Mouse (Mus musculus) cerebellum, adult 2 months (tissue): ENCODE measurements around the gene Zfp712. TPM values are rescaled to one million over a fixed set of nuclear protein-coding genes. Genes with fewer than 3 reads are reported as not detected.

Experiments
- DNase-seq, 2 experiments: peaks; one replicate each; pipeline ENCODE4 v3.0.0; 2021
- H3K27ac ChIP-seq: fragments of 200-500 bp; 2 replicates; pipeline ENCODE4 v1.5.1; 2012; ENCODE audit warnings: low read length, control low read depth, inconsistent platforms; ENCODE audit not compliant: insufficient read depth
- H3K27me3 ChIP-seq: fragments of 200-500 bp; 2 replicates; pipeline ENCODE4 v1.6.1; 2012; ENCODE audit warnings: inconsistent platforms, mild to moderate bottlenecking, low read length, moderate library complexity; ENCODE audit not compliant: control insufficient read depth, insufficient read depth
- H3K4me1 ChIP-seq: fragments of 200-500 bp; 2 replicates; pipeline ENCODE4 v1.6.1; 2011; ENCODE audit warnings: low read length; ENCODE audit not compliant: control insufficient read depth, insufficient read depth
- H3K4me3 ChIP-seq: fragments of 200-500 bp; replicated peaks from 2 replicates; pipeline ENCODE3; 2011; ENCODE audit warnings: mild to moderate bottlenecking, low read depth, low read length, control low read depth; ENCODE audit not compliant: insufficient read depth
- CTCF ChIP-seq: fragments of 200-500 bp; IDR thresholded peaks from 2 replicates; pipeline ENCODE4 v1.5.1; 2011; ENCODE audit warnings: low read depth, mild to moderate bottlenecking, control low read depth, low read length, moderate library complexity, borderline replicate concordance; ENCODE audit not compliant: insufficient read depth
- POLR2A ChIP-seq: fragments of 200-500 bp; IDR thresholded peaks from 2 replicates; pipeline ENCODE4 v1.6.1; 2011; ENCODE audit warnings: low read length, control low read depth, borderline replicate concordance; ENCODE audit not compliant: insufficient read depth
- WGBS: fragments of 180-500 bp; shearing (Covaris S2); methylation state at CpG from one replicate; pipeline ENCODE4 v1.1.7; 2018; 5-methylcytosine and 5-hydroxymethylcytosine counted together
- polyA plus RNA-seq: library from polyadenylated mRNA; depleted of rRNA; stranded (reverse); fragments of >200 nt; gene quantifications from 2 replicates; pipeline ENCODE4 v1.2.3, GENCODE M21; 2012; rRNA removed

The Zfp712 gene
- 2.9 and 3.6 TPM in 2 replicates for polyA plus RNA-seq

DNA sequence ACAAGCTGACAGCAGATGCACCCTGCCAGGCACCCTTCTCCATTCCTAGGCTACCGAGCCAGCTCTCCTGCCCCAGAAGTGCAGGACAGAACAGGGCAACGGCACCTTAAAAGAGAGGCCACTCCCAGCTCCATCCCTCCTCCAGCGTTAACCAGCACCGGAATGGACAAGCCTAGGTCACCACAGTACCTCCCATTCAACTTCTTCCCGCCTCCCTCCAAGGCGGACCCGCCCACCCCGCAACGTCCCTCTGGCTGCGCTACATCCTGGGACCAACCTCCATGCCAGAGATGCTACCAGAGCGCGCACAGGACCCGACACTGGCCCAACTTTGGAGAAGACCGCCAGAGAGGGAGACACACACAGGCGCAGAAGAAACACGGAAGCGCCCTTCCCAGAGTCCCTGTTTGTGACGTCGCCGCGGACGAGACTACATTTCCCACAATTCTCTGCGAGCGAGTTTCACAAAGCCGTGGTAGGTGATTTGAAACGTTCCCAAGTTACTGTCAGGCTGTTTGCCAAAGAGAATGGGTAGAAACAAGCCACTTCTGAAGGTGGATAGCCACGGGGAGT lies at the start of gene Zfp712:
Gene Zfp712, minus strand, starts transcription at position 385 of the 573 bp plus-strand sequence.
- peak within 1 kb of the TSS; percentile 35; the same call in 1 of the 2 replicates for H3K27ac ChIP-seq
- peak; percentile 94 for DNase-seq
- H3K4me3 ChIP-seq, result peak within 1 kb of the TSS; percentile 91
- TF ChIP-seq POLR2A (peak; percentile 53; the same call in 1 of the 2 replicates), CTCF (no peak)
- no peaks in the 10 kb centered on the region for H3K4me1 ChIP-seq
- no peaks in the 10 kb centered on the region for H3K27me3 ChIP-seq
- under 1% methylated on average over 27 of the region's 27 CpGs for WGBS

DNA sequence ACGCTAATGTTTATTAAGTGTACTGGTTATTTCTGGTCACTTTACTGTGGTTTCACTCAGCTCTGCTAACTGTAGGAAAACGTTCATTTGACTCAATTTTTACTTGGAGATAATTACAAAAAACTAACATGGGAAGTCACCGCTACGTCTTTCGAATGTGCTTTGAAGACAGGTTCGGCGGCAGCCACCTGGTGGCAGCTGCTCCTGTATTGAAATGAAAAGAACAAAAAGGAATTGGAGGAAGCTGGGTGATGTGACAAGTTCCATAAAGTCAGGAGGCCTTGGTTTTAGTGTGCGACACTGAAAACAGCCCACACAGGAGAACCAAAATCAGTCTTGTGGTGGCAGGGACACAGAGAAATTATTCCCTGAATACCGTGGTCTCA lies 47.8 kb upstream of the Zfp712 start:
- H3K4me3 ChIP-seq, result peak overlapping the region; percentile 89
- H3K27ac ChIP-seq, result no peak overlapping the region
- TF ChIP-seq CTCF, result peak; percentile 50
- no peak for TF ChIP-seq POLR2A
- H3K4me1 ChIP-seq, result no peaks in the 10 kb centered on the region; the same call in 1 of the 2 replicates
- 3% methylated on average over 9 of the region's 9 CpGs for WGBS
- peak in 1 of 2 experiments; percentile 53 for DNase-seq
- no peaks in the 10 kb centered on the region for H3K27me3 ChIP-seq

DNA sequence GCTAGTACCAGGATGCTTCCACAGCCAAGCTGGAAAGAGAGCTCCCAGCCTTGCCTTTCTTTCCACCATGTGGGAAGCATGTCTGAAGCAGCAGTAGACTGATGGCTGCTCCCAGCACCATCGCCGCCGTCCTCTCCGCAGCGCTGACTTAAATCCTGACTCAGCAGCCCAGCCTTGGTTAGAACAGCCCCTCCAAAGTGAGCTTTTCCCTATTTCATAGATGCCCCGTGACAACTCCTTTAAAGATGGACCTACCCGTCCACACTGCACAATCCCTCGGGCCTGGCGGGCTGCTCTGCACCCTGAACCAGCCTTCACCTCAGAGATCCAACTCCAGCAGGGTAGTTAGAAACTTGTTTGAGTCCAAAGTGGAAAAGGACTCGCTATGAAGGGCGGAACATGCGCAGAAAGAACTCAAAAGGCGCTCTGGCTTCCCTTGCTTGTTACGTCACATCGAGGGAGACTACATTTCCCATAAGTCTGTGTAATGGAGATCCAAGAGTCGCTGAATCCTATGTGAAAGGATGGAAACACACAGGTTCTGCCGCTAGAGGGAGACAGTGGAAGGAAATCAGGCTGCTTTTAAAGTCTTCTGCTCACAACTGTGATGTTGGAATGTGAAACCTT lies 47.3 kb upstream of the Zfp712 start, which contains the start of gene Gm28557:
Gene Gm28557, minus strand, starts transcription at position 411 of the 627 bp plus-strand sequence.
- H3K27me3 ChIP-seq, result no peaks in the 10 kb centered on the region
- peak; percentile 87 to 94 for DNase-seq
- TF ChIP-seq POLR2A, result peak; percentile 43; the same call in 1 of the 2 replicates
- TF ChIP-seq CTCF, result peak; percentile 38; the same call in 1 of the 2 replicates
- WGBS, result under 1% methylated on average over 17 of the region's 17 CpGs
- peak within 1 kb of the TSS; percentile 30 for H3K27ac ChIP-seq
- no peaks in the 10 kb centered on the region; the same call in 1 of the 2 replicates for H3K4me1 ChIP-seq
- H3K4me3 ChIP-seq, result peak within 1 kb of the TSS; percentile 89

DNA sequence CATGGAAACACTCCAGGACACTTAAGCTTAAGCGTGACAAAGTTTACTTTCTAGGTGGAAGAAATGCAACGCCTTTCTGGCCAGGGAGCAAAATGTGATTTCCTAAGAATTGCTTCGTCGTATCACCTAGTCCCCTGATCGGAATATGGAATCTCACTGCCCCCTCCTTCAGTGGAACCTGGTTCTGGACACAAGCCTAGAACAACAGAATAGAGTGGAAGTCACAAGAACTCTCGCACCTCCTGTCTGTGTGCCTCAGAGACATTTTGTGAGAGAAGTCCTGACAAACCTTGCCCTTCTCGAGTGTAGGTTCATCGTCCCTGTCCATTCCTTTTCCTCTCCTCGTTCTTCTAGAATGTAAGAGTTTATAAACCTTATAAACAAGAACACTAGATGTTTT lies 46.7 kb upstream of the Zfp712 start:
- no peak overlapping the region for H3K4me3 ChIP-seq
- TF ChIP-seq CTCF (no peak), POLR2A (no peak)
- DNase-seq, result no peak
- no peaks in the 10 kb centered on the region for H3K27me3 ChIP-seq
- WGBS, result 58% methylated on average over 9 of the region's 9 CpGs
- no peaks in the 10 kb centered on the region; the same call in 1 of the 2 replicates for H3K4me1 ChIP-seq
- no peak overlapping the region for H3K27ac ChIP-seq

DNA sequence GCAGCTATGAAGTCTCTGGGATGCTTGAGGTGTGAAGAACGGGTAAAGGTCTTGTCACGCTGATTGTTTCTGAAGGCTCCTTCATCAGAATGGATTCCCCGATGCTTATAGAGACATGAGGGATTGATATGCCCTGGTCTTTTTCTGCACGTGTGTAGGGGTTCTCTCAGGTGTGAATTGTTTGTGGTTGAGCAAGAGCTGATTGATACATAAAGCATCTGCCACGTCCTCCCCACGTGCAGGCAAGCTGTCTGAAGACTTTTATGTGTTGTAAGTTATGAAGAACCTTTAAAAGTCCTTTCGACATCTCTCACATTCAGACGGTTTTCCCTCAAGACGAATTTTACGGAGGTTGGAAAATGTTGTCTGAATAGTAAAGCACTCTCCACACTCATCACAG lies 36.9 kb upstream of the Zfp712 start, which contains the start of gene Zfp708:
Gene Zfp708, minus strand, starts transcription at position 101 of the 400 bp plus-strand sequence.
- no peak for TF ChIP-seq POLR2A
- TF ChIP-seq CTCF, result no peak
- 86% methylated on average over 10 of the region's 10 CpGs for WGBS
- Histone ChIP-seq H3K27me3 (no peaks in the 10 kb centered on the region), H3K27ac (no peak within 1 kb of the TSS), H3K4me1 (no peaks in the 10 kb centered on the region), H3K4me3 (no peak within 1 kb of the TSS)
- no peak for DNase-seq

DNA sequence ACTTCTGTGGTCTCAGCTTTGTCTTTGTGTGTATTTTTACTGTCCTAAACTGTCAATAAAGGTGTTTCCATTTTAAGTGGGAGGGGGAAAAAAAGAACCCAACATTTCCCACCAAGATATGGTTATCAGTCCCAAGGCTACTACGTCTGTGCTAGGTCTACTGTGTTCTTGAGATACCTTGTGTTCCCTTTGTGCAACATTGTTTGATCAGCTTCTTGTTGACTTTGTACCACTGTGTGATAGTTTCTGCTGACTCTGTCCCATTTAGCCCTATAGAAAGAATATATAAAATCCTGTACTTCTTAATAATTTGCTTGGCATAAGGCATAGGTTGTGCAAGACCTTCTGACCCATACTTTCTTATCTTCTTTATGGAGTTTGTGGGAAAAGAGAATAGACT lies 29.2 kb upstream of the Zfp712 start:
- Histone ChIP-seq H3K4me1 (no peaks in the 10 kb centered on the region), H3K27ac (no peak overlapping the region), H3K27me3 (no peaks in the 10 kb centered on the region), H3K4me3 (no peak overlapping the region)
- 85% methylated on average over 1 of the region's 1 CpGs for WGBS
- no peak for DNase-seq
- TF ChIP-seq POLR2A, result no peak
- no peak for TF ChIP-seq CTCF

DNA sequence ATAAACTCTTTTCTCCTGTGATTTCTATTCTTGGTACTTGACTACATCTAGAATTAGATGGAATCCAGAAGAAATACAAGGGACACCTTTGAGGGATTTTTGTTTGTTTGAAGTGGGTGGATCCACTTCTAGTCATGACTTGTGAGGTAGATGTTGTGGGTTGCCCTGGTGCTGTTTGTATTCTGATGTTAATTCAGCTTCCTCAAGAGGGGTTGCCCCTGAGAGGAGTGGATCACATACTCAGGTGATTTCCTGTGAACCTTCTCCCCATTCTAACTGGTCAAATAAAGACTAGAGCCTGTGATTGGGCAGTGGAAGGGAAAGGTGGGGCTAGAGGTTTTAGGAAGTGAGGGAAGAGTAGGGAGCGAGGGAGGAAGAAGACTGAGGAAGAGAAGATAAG lies 21.0 kb upstream of the Zfp712 start:
- H3K27me3 ChIP-seq, result no peaks in the 10 kb centered on the region
- TF ChIP-seq CTCF (no peak), POLR2A (no peak)
- no peaks in the 10 kb centered on the region for H3K4me1 ChIP-seq
- DNase-seq, result no peak
- 96% methylated on average over 1 of the region's 1 CpGs for WGBS
- H3K4me3 ChIP-seq, result peak overlapping the region; percentile 96
- H3K27ac ChIP-seq, result no peak overlapping the region; the same call in 1 of the 2 replicates
